Mouse (Mus musculus) frontal cortex, adult (tissue): Measurements from ENCODE around the gene Nek11.

Experiments used
- ATAC-seq: cut with Nextera tagmentation; 2 replicates; pipeline ENCODE4 v1.9.2; 2017; ENCODE audit warnings: mild to moderate bottlenecking, moderate library complexity, mixed read lengths; ENCODE audit not compliant: low TSS enrichment

Gene Nek11

GRCm38 (mm10) chr9:105313250-105313649 is 82.1 kb downstream of the Nek11 start:
- no peak for ATAC-seq

DNA sequence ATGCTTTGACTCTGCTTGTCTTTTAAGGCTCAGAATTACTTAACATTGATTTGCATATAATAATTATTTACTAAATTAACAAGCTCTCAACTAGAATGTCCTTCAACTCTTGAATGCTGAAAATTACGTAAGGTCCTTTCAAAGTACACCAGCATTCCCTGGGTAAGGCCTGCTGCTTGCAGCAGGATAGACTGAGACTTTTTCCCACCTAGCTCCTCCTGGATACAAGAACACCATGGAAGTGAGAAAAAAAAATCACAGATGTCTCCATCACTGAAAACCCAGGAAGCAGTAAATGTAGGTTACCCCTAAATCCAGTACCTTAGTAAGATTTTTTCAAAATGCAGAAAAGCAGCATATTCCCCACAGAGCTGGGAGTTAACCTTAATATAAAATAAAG is 82.6 kb downstream of the Nek11 start:
- ATAC-seq = peak; percentile 56

DNA sequence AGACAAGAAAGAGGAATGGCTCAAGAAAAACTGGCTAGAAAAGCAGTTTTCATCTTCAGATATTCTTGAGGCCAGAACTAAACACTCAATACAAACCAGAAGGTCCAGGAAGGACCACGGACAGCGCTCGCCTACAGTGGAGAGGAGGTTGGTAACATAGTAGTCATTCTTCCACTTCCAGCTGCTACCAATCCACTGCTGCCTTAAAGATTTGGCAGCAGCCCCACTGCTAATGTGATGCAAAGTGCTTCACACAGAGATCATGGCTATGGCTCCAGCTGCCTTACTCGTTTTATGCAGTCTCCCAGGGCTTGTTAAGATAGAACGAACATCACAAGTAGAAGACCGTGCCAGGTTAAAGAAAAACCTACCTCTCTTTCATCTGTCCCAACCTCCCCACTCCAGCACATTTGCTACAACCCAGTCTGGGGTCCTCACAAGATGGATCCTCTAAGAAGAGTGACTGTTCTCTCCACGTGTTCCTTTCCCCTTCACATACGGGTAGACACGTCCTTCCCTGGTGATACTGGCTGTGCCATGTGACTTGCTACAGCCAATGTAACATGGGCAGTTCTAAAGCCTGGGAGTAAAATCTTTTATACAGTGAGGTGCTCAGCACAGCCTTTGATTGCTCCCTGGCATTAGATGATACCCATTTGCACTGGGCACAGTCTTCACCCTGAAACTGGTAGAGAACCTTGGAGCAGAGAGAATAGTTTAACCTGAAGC is 85.6 kb downstream of the Nek11 start:
- peak; percentile 60 for ATAC-seq

DNA sequence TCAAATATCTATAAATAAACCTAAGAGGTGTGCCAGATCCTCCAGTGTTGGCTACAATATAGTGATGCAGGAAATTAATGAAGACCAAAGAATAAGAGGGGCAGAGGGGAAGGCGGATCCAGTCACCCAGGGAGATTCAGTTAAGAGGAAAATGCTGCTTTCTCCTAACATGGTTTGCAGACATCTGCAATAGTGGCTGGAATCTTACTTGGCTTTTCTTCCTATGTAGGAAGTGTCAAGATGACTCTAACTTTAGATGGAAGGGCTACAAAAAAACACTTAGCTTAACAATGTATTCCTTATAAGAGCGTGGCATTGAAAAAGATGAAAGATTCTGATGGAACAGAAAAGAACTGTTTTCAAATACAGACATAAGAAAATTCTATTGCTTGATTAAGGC is 89.3 kb downstream of the Nek11 start:
- peak; percentile 69 for ATAC-seq

DNA sequence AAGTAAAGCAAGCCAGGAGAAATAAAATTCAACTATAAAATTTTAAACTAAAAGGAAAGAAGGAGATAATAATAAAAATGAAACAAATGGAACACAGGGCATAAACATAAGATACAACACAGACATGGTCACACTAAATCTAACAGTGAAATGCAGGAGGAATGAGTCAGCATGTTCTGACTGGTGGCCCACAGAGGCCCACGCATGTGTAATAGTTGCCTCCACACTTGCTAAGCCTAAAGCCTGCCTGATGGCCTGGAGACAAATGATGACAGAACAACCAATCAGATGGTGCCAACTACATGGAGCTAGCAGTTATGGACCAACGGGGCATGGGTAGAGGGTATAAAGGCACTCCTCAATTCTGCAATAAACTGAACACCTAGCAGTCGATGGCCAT is 93.1 kb downstream of the Nek11 start:
- ATAC-seq = peak; percentile 55; the same call in 1 of the 2 replicates

- no peak for ATAC-seq
Measured at GRCm38 (mm10) chr9:105301396-105301795, 93.9 kb downstream of the Nek11 start.

- no peak for ATAC-seq
Measured at GRCm38 (mm10) chr9:105300738-105301325, 94.5 kb downstream of the Nek11 start.

GRCm38 (mm10) chr9:105284670-105285069 is 110.7 kb downstream of the Nek11 start:
- no peak for ATAC-seq

- ATAC-seq = peak; percentile 59; the same call in 1 of the 2 replicates
Measured at GRCm38 (mm10) chr9:105282725-105283124, 112.6 kb downstream of the Nek11 start.

- ATAC-seq = peak; percentile 83
Measured at GRCm38 (mm10) chr9:105274925-105275324, 120.4 kb downstream of the Nek11 start.

GRCm38 (mm10) chr9:105274286-105274685 is 121.0 kb downstream of the Nek11 start:
- ATAC-seq = no peak

GRCm38 (mm10) chr9:105272241-105272640 is 123.1 kb downstream of the Nek11 start:
- no peak for ATAC-seq

DNA sequence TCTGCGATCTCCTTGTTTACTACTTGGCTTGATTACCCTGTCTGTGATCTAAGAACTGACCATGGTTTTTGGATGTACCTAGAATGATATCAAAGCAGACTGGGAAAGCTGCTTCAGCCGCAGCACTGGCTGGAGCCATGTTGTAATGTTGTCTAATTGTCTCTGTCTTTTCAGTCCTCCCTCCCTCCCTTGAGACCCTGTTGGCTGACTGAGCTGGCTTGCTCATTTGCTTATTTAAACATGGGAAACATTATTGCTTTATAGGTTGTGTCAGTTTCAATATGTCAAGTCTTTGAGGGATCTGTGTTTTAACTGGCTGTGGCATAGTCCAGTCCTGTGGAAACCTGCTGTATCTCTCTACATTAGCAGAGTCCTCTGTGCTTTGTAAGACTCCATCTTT is 132.2 kb downstream of the Nek11 start:
- no peak for ATAC-seq

DNA sequence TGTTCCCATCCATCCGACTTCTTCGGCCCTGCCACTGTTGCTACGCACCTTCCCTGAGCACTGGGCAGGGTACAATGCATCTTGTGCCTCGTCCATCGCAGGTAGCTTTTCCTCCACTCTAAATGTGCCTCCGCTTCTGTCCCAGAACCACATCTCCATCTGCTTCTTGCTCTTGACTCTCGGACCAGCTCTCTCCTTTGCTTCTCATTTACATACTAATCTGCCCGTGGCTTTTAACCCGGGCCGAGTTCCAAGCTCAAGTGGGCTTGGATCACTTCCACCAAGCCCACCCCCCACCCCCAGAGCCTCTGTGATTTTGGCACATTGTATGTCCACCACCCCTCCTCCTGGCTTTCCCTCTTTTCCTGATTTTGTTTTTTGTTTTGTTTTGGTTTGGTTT is 137.7 kb downstream of the Nek11 start:
- no peak for ATAC-seq

GRCm38 (mm10) chr9:105254076-105254475 is 141.2 kb downstream of the Nek11 start:
- peak; percentile 79 for ATAC-seq

DNA sequence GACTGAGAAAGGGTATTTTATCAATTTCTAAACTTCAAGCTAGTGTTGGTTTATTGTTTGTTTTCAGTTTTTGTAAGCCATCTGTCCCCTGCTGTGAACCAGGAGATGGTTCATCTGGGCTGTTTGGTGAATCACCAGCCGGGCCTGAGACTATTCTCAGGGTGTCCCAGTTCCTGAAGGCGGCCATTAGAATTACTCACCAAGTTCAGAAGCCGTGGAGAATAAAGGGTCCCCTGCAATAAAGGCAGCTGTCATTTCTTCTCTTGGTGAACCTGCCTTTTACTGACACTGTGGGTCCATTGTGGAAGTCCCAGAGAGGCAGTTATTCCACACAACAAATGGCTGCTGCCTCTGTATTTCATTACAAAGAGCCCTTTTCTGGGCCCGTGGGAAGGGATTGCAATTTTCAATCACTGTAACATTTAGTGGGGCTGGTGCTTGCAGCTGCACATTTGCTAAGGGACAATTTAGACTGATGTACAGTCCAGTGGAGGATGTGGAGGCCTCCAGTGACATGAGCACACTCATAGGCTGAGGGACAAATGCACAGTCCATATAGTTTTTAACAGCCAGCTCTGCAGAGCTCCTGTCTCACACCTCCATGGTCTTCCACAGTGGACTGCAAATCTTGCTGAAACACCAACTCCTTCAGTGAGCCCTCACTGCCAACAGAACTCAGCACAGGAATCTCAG is 142.8 kb downstream of the Nek11 start:
- no peak for ATAC-seq

DNA sequence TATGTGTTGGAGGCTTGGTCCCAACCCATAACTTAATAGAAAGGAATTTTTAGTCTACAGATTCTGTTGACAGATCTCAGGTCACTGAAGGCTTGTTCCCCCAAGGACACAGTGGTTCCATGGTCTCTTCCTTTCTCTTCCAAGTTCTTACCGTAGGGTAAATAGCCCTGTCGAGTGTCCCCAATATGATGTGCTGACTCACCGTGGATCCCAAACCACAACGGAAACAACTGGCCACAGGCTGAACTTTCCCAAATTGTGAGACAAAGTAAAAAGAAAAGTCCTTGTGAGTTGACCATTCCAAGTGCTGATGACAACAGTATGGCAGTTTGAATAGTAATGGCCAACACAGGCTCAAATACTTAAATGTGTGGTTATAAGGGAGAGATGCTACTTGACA is 144.1 kb downstream of the Nek11 start:
- no peak for ATAC-seq

DNA sequence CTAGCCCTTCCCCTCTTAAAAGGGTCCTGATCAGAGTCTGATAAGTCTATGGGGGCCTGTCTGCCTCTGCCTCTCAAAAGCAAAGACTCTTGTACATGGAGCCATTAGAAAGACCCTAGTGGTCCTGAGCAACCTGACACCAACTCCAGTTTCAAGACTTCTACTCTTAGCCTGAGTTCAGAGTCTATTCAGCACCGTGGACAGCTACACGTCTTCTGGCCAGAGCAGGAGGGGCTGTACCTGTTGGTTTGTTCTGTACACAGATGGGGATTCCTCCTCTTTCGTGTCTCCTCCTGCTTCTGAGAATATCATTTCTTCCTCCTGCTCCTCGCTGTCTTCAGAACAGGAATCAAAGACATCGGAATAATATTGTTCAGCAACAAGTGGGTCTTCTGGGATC is 151.3 kb downstream of the Nek11 start:
- no peak for ATAC-seq

DNA sequence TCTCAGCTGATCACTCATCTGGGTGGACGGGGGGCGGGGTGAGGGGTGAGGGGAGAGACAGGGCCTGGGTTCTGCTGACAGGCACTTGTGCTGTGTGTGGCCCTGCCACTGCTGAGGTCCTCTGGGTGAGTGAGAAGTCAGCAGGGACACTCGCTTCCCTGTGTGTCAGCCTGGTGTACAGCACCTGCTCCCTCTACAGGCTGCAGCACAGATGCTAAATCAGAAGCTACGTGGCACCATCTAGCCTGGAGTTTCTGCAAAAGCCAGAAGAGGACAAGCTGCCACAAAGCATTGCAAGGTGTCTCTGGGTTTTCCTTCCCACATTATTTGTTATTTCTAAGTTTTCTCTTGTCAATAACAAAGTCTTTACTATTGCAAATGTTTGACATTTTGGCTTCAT is 180.9 kb downstream of the Nek11 start:
- peak; percentile 95 for ATAC-seq

GRCm38 (mm10) chr9:105200305-105200704 is 195.0 kb downstream of the Nek11 start:
- no peak for ATAC-seq

DNA sequence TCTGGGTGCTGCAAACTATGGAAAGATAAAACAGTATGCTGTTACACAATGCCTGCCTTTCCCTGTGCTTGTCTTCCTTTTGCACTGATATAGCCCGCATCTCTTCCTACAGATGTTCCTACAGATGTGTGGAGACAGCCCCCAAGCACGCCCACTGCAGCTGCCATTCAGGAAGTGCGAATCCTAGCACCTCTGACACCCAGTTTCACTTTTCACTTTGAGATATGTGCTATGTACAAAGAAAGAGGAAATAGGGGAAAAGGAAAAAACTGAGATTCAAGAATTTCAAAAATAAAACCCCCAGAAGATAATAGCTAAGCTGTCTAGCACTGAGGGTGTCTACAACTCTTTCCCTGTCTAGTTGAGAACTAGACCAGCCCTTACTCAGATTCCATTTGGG is 208.6 kb downstream of the Nek11 start:
- ATAC-seq = peak; percentile 44

GRCm38 (mm10) chr9:105182392-105182791 is 212.9 kb downstream of the Nek11 start:
- ATAC-seq = no peak

GRCm38 (mm10) chr9:105144992-105145391 is 250.3 kb downstream of the Nek11 start, which contains the start of gene 1700080E11Rik:
1700080E11Rik (minus strand) TSS chr9:105145092.
- no peak for ATAC-seq
